Mouse (Mus musculus): Measurements from ENCODE around the gene Gpx3. TPM values are rescaled to one million over a fixed set of nuclear protein-coding genes. Genes with fewer than 3 reads are reported as not detected.

The Gpx3 gene
- polyA plus RNA-seq, 1 experiment from 2014 or later: 6,664 TPM

- 88% methylated on average over 8 of the region's 8 CpGs for WGBS
- no peak overlapping the region for H3K4me2 ChIP-seq (replicated peaks; ENCODE audit: low read depth)
- peaks cover 48% of the 10 kb centered on the region for H3K36me3 ChIP-seq (ENCODE audit: control insufficient read depth, insufficient read depth)
- peaks cover 10% of the 10 kb centered on the region; the same call in 1 of the 2 replicates for H3K4me1 ChIP-seq (replicated peaks; ENCODE audit: control insufficient read depth, insufficient read depth, low read length)
- ATAC-seq: no peak
- H3K27me3 ChIP-seq (replicated peaks; ENCODE audit: control insufficient read depth, insufficient read depth, low read length): no peaks in the 10 kb centered on the region
- TF ChIP-seq CTCF (IDR thresholded peaks at IDR 0.05; ENCODE audit: low read depth): no peak
- peak overlapping the region; percentile 70 for H3K27ac ChIP-seq (ENCODE audit: low read depth, low read length)
- H3K9me3 ChIP-seq (ENCODE audit: control insufficient read depth): no peaks in the 10 kb centered on the region
- no peak overlapping the region for H3K4me3 ChIP-seq (ENCODE audit: low read depth, low read length)
- no peak overlapping the region for H3K9ac ChIP-seq (ENCODE audit: low read depth, low read length)
These were observed 37.2 kb downstream of the Gpx3 start for GRCm38 (mm10) chr11:54939501-54939900.

DNA sequence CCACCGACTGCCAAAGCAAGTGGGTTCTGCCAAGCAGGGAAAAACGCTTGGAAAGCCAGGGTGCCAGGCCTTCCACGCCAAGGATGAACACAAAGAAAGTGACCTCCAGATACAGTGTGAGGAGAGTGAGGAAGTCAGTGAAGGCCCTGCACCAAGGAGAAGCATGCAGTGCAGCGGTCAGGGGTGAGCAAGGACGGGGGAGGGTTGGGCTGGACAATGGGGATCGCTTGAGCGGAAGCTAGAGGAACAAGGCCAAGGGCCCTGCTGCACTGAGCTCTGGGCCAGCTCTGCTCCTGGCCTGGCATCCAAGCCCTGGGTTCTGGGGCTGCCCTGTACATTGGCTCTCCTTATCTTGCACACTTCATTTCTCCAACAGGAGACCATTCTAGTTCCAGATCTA, 37.8 kb downstream of the Gpx3 start:
- Histone ChIP-seq H3K9ac (ENCODE audit: low read depth, low read length) (no peak overlapping the region), H3K27ac (ENCODE audit: low read depth, low read length) (peak overlapping the region; percentile 70), H3K4me1 (replicated peaks; ENCODE audit: control insufficient read depth, insufficient read depth, low read length) (peaks cover 14% of the 10 kb centered on the region; the same call in 1 of the 2 replicates), H3K4me3 (ENCODE audit: low read depth, low read length) (no peak overlapping the region), H3K36me3 (ENCODE audit: control insufficient read depth, insufficient read depth) (peaks cover 44% of the 10 kb centered on the region), H3K4me2 (replicated peaks; ENCODE audit: low read depth) (no peak overlapping the region), H3K9me3 (ENCODE audit: control insufficient read depth) (no peaks in the 10 kb centered on the region), H3K27me3 (replicated peaks; ENCODE audit: control insufficient read depth, insufficient read depth, low read length) (no peaks in the 10 kb centered on the region)
- ATAC-seq: no peak
- WGBS: 79% methylated on average over 7 of the region's 7 CpGs
- no peak for TF ChIP-seq CTCF (IDR thresholded peaks at IDR 0.05; ENCODE audit: low read depth)

- no peak overlapping the region for H3K4me3 ChIP-seq (ENCODE audit: low read depth, low read length)
- TF ChIP-seq CTCF (IDR thresholded peaks at IDR 0.05; ENCODE audit: low read depth): no peak
- no peaks in the 10 kb centered on the region for H3K27me3 ChIP-seq (replicated peaks; ENCODE audit: control insufficient read depth, insufficient read depth, low read length)
- peaks cover 19% of the 10 kb centered on the region for H3K36me3 ChIP-seq (ENCODE audit: control insufficient read depth, insufficient read depth)
- no peaks in the 10 kb centered on the region for H3K9me3 ChIP-seq (ENCODE audit: control insufficient read depth)
- WGBS: 42% methylated on average over 3 of the region's 3 CpGs
- 0 out of 2 replicates have a peak overlapping the region, but pooled peaks have one; percentile 7 for H3K9ac ChIP-seq (ENCODE audit: low read depth, low read length)
- ATAC-seq: peak; percentile 86
- peak overlapping the region; percentile 88 for H3K27ac ChIP-seq (ENCODE audit: low read depth, low read length)
- 0 out of 2 replicates have a peak overlapping the region, but pooled peaks have one; percentile 9 for H3K4me2 ChIP-seq (replicated peaks; ENCODE audit: low read depth)
- H3K4me1 ChIP-seq (replicated peaks; ENCODE audit: control insufficient read depth, insufficient read depth, low read length): peaks cover 8% of the 10 kb centered on the region; the same call in 1 of the 2 replicates
These were observed 42.4 kb downstream of the Gpx3 start for GRCm38 (mm10) chr11:54944702-54945101.

- no peak overlapping the region for H3K4me3 ChIP-seq (ENCODE audit: low read depth, low read length)
- H3K27me3 ChIP-seq (replicated peaks; ENCODE audit: control insufficient read depth, insufficient read depth, low read length): no peaks in the 10 kb centered on the region
- 0 out of 2 replicates have a peak, but pooled peaks cover 2% of the 10 kb centered on the region for H3K4me1 ChIP-seq (replicated peaks; ENCODE audit: control insufficient read depth, insufficient read depth, low read length)
- ATAC-seq: no peak
- H3K9ac ChIP-seq (ENCODE audit: low read depth, low read length): no peak overlapping the region
- peaks cover 8% of the 10 kb centered on the region; the same call in 1 of the 2 replicates for H3K36me3 ChIP-seq (ENCODE audit: control insufficient read depth, insufficient read depth)
- no peaks in the 10 kb centered on the region for H3K9me3 ChIP-seq (ENCODE audit: control insufficient read depth)
- no peak overlapping the region for H3K27ac ChIP-seq (ENCODE audit: low read depth, low read length)
- WGBS: 44% methylated on average over 1 of the region's 1 CpGs
- TF ChIP-seq CTCF (IDR thresholded peaks at IDR 0.05; ENCODE audit: low read depth): no peak
- H3K4me2 ChIP-seq (replicated peaks; ENCODE audit: low read depth): no peak overlapping the region
These were observed 47.5 kb downstream of the Gpx3 start for GRCm38 (mm10) chr11:54949717-54950116.

GRCm38 (mm10) chr11:54950684-54951083, 48.4 kb downstream of the Gpx3 start:
- TF ChIP-seq CTCF (IDR thresholded peaks at IDR 0.05; ENCODE audit: low read depth): no peak
- H3K36me3 ChIP-seq (ENCODE audit: control insufficient read depth, insufficient read depth): peaks cover 8% of the 10 kb centered on the region; the same call in 1 of the 2 replicates
- no peak overlapping the region for H3K4me2 ChIP-seq (replicated peaks; ENCODE audit: low read depth)
- no peaks in the 10 kb centered on the region for H3K4me1 ChIP-seq (replicated peaks; ENCODE audit: control insufficient read depth, insufficient read depth, low read length)
- no peak overlapping the region for H3K27ac ChIP-seq (ENCODE audit: low read depth, low read length)
- no peaks in the 10 kb centered on the region for H3K27me3 ChIP-seq (replicated peaks; ENCODE audit: control insufficient read depth, insufficient read depth, low read length)
- 75% methylated on average over 6 of the region's 6 CpGs for WGBS
- ATAC-seq: no peak
- no peaks in the 10 kb centered on the region for H3K9me3 ChIP-seq (ENCODE audit: control insufficient read depth)
- no peak overlapping the region for H3K4me3 ChIP-seq (ENCODE audit: low read depth, low read length)
- H3K9ac ChIP-seq (ENCODE audit: low read depth, low read length): no peak overlapping the region

- H3K9ac ChIP-seq (ENCODE audit: low read depth, low read length): no peak overlapping the region
- H3K4me3 ChIP-seq (ENCODE audit: low read depth, low read length): no peak overlapping the region
- H3K36me3 ChIP-seq (ENCODE audit: control insufficient read depth, insufficient read depth): no peaks in the 10 kb centered on the region; the same call in 1 of the 2 replicates
- peak; percentile 36; the same call in 1 of the 2 replicates for ATAC-seq
- no peak for TF ChIP-seq CTCF (IDR thresholded peaks at IDR 0.05; ENCODE audit: low read depth)
- WGBS: 58% methylated on average over 6 of the region's 6 CpGs
- H3K4me2 ChIP-seq (replicated peaks; ENCODE audit: low read depth): no peak overlapping the region
- H3K4me1 ChIP-seq (replicated peaks; ENCODE audit: control insufficient read depth, insufficient read depth, low read length): no peaks in the 10 kb centered on the region
- peak overlapping the region; percentile 28; the same call in 1 of the 2 replicates for H3K27ac ChIP-seq (ENCODE audit: low read depth, low read length)
- H3K27me3 ChIP-seq (replicated peaks; ENCODE audit: control insufficient read depth, insufficient read depth, low read length): no peaks in the 10 kb centered on the region
- H3K9me3 ChIP-seq (ENCODE audit: control insufficient read depth): no peaks in the 10 kb centered on the region
These were observed 50.4 kb downstream of the Gpx3 start for GRCm38 (mm10) chr11:54952651-54953050.
